Mouse (Mus musculus) adrenal gland, adult (tissue): ENCODE results near the gene Ddo.

Source experiments
- DNase-seq, 2 experiments: peaks; one replicate each; pipeline ENCODE4 v3.0.0; 2022 to 2023; ENCODE audit warnings: low spot score in 1 of 2; ENCODE audit not compliant: inconsistent age in 2 of 2

Gene Ddo

GRCm38 (mm10) chr10:40629656-40630311, at the start of gene Ddo:
Gene Ddo (plus strand): TSS chr10:40630011.
- DNase-seq, result peak in 1 of 2 experiments; percentile 62

- peak in 1 of 2 experiments; percentile 34 for DNase-seq
Observed at GRCm38 (mm10) chr10:40583584-40584255, 46.1 kb upstream of the Ddo start.

- no peak for DNase-seq
Observed at GRCm38 (mm10) chr10:40592186-40592585, 37.6 kb upstream of the Ddo start.

- DNase-seq, result peak; percentile 63 to 71
Observed at GRCm38 (mm10) chr10:40597177-40597576, 32.6 kb upstream of the Ddo start.

- DNase-seq, result no peak
Observed at GRCm38 (mm10) chr10:40604706-40605394, 25.0 kb upstream of the Ddo start.

GRCm38 (mm10) chr10:40617973-40618372, 11.8 kb upstream of the Ddo start:
- DNase-seq, result no peak

- DNase-seq, result no peak
Observed at GRCm38 (mm10) chr10:40619760-40620159, 10.1 kb upstream of the Ddo start.

- DNase-seq, result peak in 1 of 2 experiments; percentile 45
Observed at GRCm38 (mm10) chr10:40629140-40629539, 671 bp upstream of the Ddo start.

- DNase-seq, result peak in 1 of 2 experiments; percentile 45
Observed at GRCm38 (mm10) chr10:40630457-40630856, 646 bp downstream of the Ddo start.

- DNase-seq, result peak in 1 of 2 experiments; percentile 41
Observed at GRCm38 (mm10) chr10:40630961-40631360, 1.1 kb downstream of the Ddo start.

- no peak for DNase-seq
Observed at GRCm38 (mm10) chr10:40632087-40632486, 2.3 kb downstream of the Ddo start.

- no peak for DNase-seq
Observed at GRCm38 (mm10) chr10:40637331-40637730, 7.5 kb downstream of the Ddo start.

- peak in 1 of 2 experiments; percentile 22 for DNase-seq
Observed at GRCm38 (mm10) chr10:40638276-40638675, 8.5 kb downstream of the Ddo start.

GRCm38 (mm10) chr10:40638823-40639819, 9.3 kb downstream of the Ddo start:
- peak in 1 of 2 experiments; percentile 38 for DNase-seq

- DNase-seq, result no peak
Observed at GRCm38 (mm10) chr10:40640406-40640805, 10.6 kb downstream of the Ddo start.

GRCm38 (mm10) chr10:40641901-40642300, 12.1 kb downstream of the Ddo start:
- DNase-seq, result no peak

- DNase-seq, result no peak
Observed at GRCm38 (mm10) chr10:40643126-40643525, 13.3 kb downstream of the Ddo start.

- DNase-seq, result no peak
Observed at GRCm38 (mm10) chr10:40644456-40644855, 14.6 kb downstream of the Ddo start.

GRCm38 (mm10) chr10:40645346-40645745, 15.5 kb downstream of the Ddo start:
- no peak for DNase-seq

- no peak for DNase-seq
Observed at GRCm38 (mm10) chr10:40648776-40649175, 19.0 kb downstream of the Ddo start.

- peak in 1 of 2 experiments; percentile 59 for DNase-seq
Observed at GRCm38 (mm10) chr10:40649634-40650033, 19.8 kb downstream of the Ddo start.
